Mouse (Mus musculus) B cell, adult 67 days (primary cell): ENCODE measurements around the gene Gm45015. TPM values are rescaled to one million over a fixed set of nuclear protein-coding genes. Genes with fewer than 3 reads are reported as not detected.

Experiments used
- total RNA-seq, 2 experiments: library from RNA; stranded (reverse); gene quantifications; 4 replicates each; pipeline ENCODE4 v1.2.4; 2023

Gene Gm45015
- not detected for total RNA-seq

DNA sequence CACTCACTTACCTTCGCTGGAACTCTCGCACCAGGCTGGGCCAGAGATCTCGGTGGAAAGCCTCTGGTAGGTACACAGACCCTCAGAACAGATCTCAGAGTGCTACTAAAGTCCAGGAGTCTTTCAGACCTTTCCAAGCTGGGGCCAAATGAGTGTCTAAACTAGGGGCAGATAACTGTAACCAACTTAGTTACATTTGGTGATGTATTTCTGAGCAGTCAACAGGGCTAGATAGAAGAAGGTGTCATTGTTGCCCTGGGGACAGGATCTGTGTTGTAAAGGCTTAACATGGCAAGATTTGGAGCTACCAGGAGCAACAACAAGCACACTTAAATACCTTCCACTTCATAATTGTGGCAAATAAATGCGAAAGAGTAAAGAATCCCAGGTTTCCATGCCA lies at the start of gene Gm45015:
Gene Gm45015, minus strand, starts transcription at position 101 of the 400 bp plus-strand sequence.

DNA sequence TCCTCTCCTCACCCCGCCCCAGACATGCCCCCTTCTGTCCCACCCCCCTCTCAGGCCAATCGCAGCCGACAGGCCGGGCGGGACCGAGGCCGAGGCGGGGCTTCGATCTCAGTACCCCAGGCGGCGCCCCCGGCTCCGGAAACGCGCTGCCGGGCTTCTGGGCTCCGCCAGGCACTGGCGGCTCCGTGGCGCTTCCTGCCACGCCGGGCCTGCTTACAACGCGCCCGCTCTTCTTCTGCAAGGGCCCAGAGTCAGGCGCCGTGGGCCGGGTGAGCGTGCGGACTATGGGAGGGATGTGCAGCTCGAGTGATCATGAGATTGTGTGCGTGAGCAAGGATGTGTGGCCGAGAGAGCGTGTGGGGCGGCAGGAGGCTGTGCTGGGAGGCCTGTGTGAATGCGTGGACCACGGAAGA lies 5.8 kb upstream of the Gm45015 start, which contains the start of gene Zfp275:
Gene Zfp275, plus strand, starts transcription at position 139 of the 413 bp plus-strand sequence.

DNA sequence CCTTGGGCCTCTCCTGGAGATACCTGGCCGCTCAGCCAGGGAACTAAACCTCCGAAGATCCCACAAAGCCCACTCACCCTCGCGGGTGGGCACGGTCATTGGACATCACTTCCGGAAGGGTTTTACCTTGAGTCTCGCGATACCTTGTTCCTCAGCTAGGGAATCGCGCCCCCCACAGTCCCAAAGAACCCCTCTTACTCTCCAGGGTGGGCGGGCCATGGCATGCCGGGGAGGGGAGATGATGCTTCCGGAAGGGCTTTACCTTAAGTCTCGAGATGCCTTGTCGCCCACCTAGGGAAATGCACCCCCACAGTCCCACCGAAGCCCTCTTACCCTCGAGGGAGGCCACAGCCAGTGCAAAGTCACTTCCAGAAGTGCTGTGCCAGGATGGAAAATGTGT lies 43.8 kb downstream of the Gm45015 start, which contains the start of the genes Xlr5a and Xlr5c:
Gene Xlr5a, minus strand, starts transcription at position 101 of the 400 bp plus-strand sequence.
Gene Xlr5c, minus strand, starts transcription at position 101 of the 400 bp plus-strand sequence.

Other genes with a start within 250 kb of the Gm45015 start
- gene Xlr3a, start 239.7 kb downstream of the Gm45015 start, total RNA-seq, result 1 to 10 TPM in 1 of 2 experiments, not detected in 1; 2.1 TPM
- under 1 TPM; 0.17 to 0.21 TPM for gene Gm14685, start 219.8 kb downstream of the Gm45015 start, total RNA-seq
- not detected for gene Xlr5b, start 188.0 kb downstream of the Gm45015 start, total RNA-seq
- gene DXBay18, start 187.4 kb downstream of the Gm45015 start, total RNA-seq, result not detected
- not detected for gene Spin2d, start 159.9 kb downstream of the Gm45015 start, total RNA-seq
- 10 to 100 TPM in 1 of 2 experiments, 1 to 10 TPM in 1; 5.9 to 24.8 TPM for gene Xlr3b, start 144.6 kb downstream of the Gm45015 start, total RNA-seq
- gene Xlr4b, start 122.5 kb downstream of the Gm45015 start, total RNA-seq, result 10 to 100 TPM; 21.7 to 36.8 TPM
- 10 to 100 TPM; 11.0 to 12.9 TPM for gene F8a, start 108.5 kb downstream of the Gm45015 start, total RNA-seq
- gene Xlr4c, start 93.7 kb downstream of the Gm45015 start, total RNA-seq, result 10 to 100 TPM in 1 of 2 experiments, 1 to 10 TPM in 1; 3.9 to 15.2 TPM
- gene Xlr3c, start 71.5 kb downstream of the Gm45015 start, total RNA-seq, result not detected
- not detected for gene Xlr5a, start 43.9 kb downstream of the Gm45015 start, total RNA-seq
- gene Xlr5c, start 43.9 kb downstream of the Gm45015 start, total RNA-seq, result not detected
- 10 to 100 TPM; 33.6 to 35.4 TPM for gene Zfp275, start 5.8 kb upstream of the Gm45015 start, total RNA-seq
- gene Gm18336, start 61.9 kb upstream of the Gm45015 start, total RNA-seq, result not detected
- gene Zfp92, start 74.3 kb upstream of the Gm45015 start, total RNA-seq, result not detected
- not detected for gene Trex2, start 98.5 kb upstream of the Gm45015 start, total RNA-seq
- gene Haus7, start 122.2 kb upstream of the Gm45015 start, total RNA-seq, result 10 to 100 TPM; 20.0 to 20.1 TPM
- not detected for gene Bgn, start 146.8 kb upstream of the Gm45015 start, total RNA-seq
- not detected for gene Atp2b3, start 166.2 kb upstream of the Gm45015 start, total RNA-seq